Mouse (Mus musculus) olfactory bulb, adult 2 months (tissue): ENCODE results near the gene Gm973.

ENCODE experiments used
- CTCF ChIP-seq: fragments of 200-500 bp; IDR thresholded peaks from 2 replicates; pipeline ENCODE4 v1.5.1; 2012; ENCODE audit warnings: low read depth, mild to moderate bottlenecking, low read length, moderate library complexity; ENCODE audit not compliant: insufficient read depth
- POLR2A ChIP-seq: fragments of 200-500 bp; IDR thresholded peaks from 2 replicates; pipeline ENCODE4 v1.6.1; 2012; ENCODE audit warnings: mild to moderate bottlenecking, low read depth, low read length, moderate library complexity; ENCODE audit not compliant: insufficient read depth

- TF ChIP-seq CTCF = no peak
- no peak for TF ChIP-seq POLR2A
These were observed 93.4 kb downstream of the Gm973 start for GRCm38 (mm10) chr1:59609458-59609857.
